Mouse (Mus musculus) forebrain, embryonic 14.5 days (tissue): Measurements from ENCODE around the gene Tns3. TPM values are rescaled to one million over a fixed set of nuclear protein-coding genes. Genes with fewer than 3 reads are reported as not detected.
A peak's percentile ranks its signal among the peaks of the same experiment; 100 is the strongest.

Experiments used
- ATAC-seq: fragments of 200-750 bp; cut with Nextera tagmentation; 2 replicates; pipeline ENCODE4 v1.8.0; 2017; ENCODE audit warnings: mild to moderate bottlenecking, moderate library complexity
- DNase-seq: peaks from one replicate; pipeline ENCODE4 v3.0.0-alpha.2; 2015; ENCODE audit warnings: low spot score
- H3K27ac ChIP-seq: fragments of 300-500 bp; sonication (generic); 2 replicates; pipeline ENCODE4 v1.5.1; 2014; ENCODE audit warnings: low read depth, mild to moderate bottlenecking, control low read depth, low read length, moderate library complexity
- H3K27me3 ChIP-seq: fragments of 300-500 bp; sonication (generic); replicated peaks from 2 replicates; pipeline ENCODE4 v1.6.1; 2014; ENCODE audit warnings: low read length, control low read depth, mixed read lengths; ENCODE audit not compliant: control insufficient read depth, insufficient read depth
- H3K36me3 ChIP-seq: fragments of 300-500 bp; sonication (generic); 2 replicates; pipeline ENCODE4 v1.6.1; 2014; ENCODE audit warnings: low read length, control low read depth; ENCODE audit not compliant: control insufficient read depth, insufficient read depth
- H3K4me1 ChIP-seq: fragments of 300-500 bp; sonication (generic); 2 replicates; pipeline ENCODE4 v1.6.1; 2014; ENCODE audit warnings: antibody characterized with exemption, low read length, control low read depth; ENCODE audit not compliant: control insufficient read depth, insufficient read depth
- H3K4me2 ChIP-seq: fragments of 300-500 bp; sonication (generic); 2 replicates; pipeline ENCODE4 v1.6.1; 2014; ENCODE audit warnings: mild to moderate bottlenecking, control low read depth, low read length
- H3K4me3 ChIP-seq: fragments of 300-500 bp; sonication (generic); 2 replicates; pipeline ENCODE4 v1.5.1; 2014; ENCODE audit warnings: low read depth, low read length, control low read depth
- H3K9ac ChIP-seq: fragments of 300-500 bp; sonication (generic); 2 replicates; pipeline ENCODE4 v1.6.1; 2014; ENCODE audit warnings: mild to moderate bottlenecking, low read length, control low read depth, moderate library complexity
- H3K9me3 ChIP-seq: fragments of 300-500 bp; sonication (generic); replicated peaks from 2 replicates; pipeline ENCODE4 v1.6.1; 2016; ENCODE audit warnings: low read length, control low read depth, mixed read lengths; ENCODE audit not compliant: control insufficient read depth
- WGBS: fragments of 180-500 bp; shearing (Covaris S2); extraction: QIAGEN DNeasy Blood & Tissue Kit; methylation state at CpG from one replicate; pipeline ENCODE4 v1.1.7; 2014; 5-methylcytosine and 5-hydroxymethylcytosine counted together
- polyA plus RNA-seq: library from polyadenylated mRNA; unstranded; fragments of >200 nt; fragmentation: Nextera tagmentation; extraction: Ambion mirVana; gene quantifications from 2 replicates; pipeline ENCODE4 v1.2.1, GENCODE M21; 2014

Tns3 gene
- polyA plus RNA-seq, 1 experiment from 2014 or later: 4.4 TPM

DNA sequence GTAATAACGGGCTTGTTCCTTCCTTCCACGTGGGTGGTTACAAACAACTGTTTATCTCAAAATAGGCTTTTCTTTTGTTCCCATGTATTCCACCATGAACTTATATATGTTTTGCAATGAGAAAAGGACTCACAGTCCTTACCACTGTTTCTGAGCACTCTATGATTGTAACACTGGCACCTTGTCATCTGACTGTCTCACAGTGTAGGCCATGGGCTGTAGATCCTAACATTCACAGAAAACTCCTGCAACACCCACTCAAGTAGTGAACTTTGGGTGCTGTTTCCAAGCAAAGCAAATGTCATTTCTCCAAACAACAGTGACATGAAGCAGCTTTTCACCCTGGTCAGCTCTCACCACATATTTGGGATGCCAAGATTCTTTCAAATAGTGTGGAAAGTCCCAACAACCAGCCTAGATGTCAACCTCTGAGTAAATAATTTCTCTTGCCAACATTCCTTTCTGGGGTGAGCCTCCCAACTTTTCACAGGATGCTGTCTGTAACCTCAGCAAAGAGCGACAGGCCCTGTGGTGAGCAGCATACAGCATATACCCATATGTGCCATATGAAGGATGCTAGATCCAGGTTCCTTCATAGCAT, 10.3 kb upstream of the Tns3 start:
- Histone ChIP-seq H3K27ac (no peak overlapping the region), H3K4me2 (no peak overlapping the region), H3K4me3 (no peak overlapping the region), H3K9me3 (no peaks in the 10 kb centered on the region), H3K4me1 (no peaks in the 10 kb centered on the region), H3K36me3 (no peaks in the 10 kb centered on the region), H3K9ac (no peak overlapping the region), H3K27me3 (no peaks in the 10 kb centered on the region)
- WGBS: 86% methylated on average over 3 of the region's 3 CpGs
- DNase-seq (no peak), ATAC-seq (no peak)

DNA sequence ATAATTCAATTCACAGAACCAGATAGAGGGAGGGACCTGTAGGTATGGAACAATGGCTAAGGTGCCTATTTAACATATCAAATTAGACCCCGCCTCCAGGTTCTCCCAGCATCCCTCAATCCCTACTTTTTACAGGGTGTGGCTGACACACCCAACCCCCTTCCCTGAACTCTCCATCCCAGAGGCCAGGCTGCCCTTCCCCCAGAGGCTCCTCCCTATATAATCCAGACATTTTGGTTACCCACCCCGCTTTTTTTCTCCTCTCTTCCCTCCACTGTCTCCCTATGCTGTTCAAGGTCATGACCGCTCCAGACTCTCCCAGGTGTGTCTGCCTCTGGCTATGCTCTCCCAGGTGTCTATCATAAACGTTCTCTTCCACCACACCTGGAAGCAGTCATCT, 7.4 kb upstream of the Tns3 start:
- WGBS: 79% methylated on average over 4 of the region's 4 CpGs
- no peak for DNase-seq
- Histone ChIP-seq H3K4me2 (no peak overlapping the region), H3K4me3 (no peak overlapping the region), H3K4me1 (no peaks in the 10 kb centered on the region), H3K27me3 (no peaks in the 10 kb centered on the region), H3K9me3 (no peaks in the 10 kb centered on the region), H3K9ac (no peak overlapping the region), H3K36me3 (no peaks in the 10 kb centered on the region), H3K27ac (no peak overlapping the region)
- ATAC-seq: no peak

DNA sequence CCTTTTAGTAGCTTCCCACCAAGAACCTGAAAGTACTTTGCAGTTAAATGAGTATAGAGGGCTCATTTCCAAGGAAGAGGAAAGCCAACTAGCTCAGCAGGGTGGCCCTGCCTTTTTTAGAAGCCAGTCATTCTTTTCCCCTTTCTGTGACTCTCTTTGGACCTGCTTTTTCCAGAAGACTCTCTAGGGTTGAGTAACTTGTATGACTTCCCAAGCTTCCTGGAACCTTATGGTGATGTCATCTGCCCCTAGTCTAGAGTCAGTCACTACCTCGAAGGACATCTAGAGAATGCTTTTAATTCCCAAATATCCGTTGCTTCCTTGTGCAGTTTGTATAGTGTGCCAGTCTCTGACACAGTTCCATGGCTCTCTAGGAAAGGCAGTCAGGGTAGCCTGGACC, 4.8 kb upstream of the Tns3 start:
- Histone ChIP-seq H3K27ac (no peak overlapping the region), H3K4me1 (peaks cover 2% of the 10 kb centered on the region; the same call in 1 of the 2 replicates), H3K27me3 (0 out of 2 replicates have a peak, but pooled peaks cover 9% of the 10 kb centered on the region), H3K9me3 (no peaks in the 10 kb centered on the region), H3K9ac (no peak overlapping the region), H3K4me3 (no peak overlapping the region), H3K36me3 (no peaks in the 10 kb centered on the region), H3K4me2 (no peak overlapping the region)
- no peak for DNase-seq
- no peak for ATAC-seq
- 95% methylated on average over 2 of the region's 2 CpGs for WGBS

DNA sequence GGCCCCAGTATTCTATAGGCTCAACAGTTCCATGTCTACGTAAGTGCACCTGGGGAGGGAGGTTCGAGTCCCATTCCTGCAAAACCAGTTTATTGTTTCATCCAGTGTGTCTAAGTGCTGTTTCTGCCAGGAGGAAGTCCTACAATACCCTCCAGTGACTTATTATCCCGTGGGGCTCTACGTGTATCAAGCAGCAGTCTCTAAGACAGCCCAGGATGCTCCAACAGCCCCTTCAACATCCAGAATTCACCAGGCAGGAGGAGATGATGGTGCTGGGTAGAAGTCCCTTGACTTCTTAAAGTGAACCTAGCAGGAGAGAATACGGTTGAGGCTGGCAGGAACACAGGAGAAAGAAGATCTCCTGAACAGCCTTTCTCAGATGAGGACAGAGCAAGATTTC, 462 bp upstream of the Tns3 start:
- Histone ChIP-seq H3K36me3 (no peaks in the 10 kb centered on the region), H3K27me3 (0 out of 2 replicates have a peak, but pooled peaks cover 9% of the 10 kb centered on the region), H3K9ac (peak overlapping the region; percentile 85), H3K9me3 (no peaks in the 10 kb centered on the region), H3K27ac (no peak overlapping the region), H3K4me3 (peak overlapping the region; percentile 64), H3K4me1 (peaks cover 2% of the 10 kb centered on the region; the same call in 1 of the 2 replicates), H3K4me2 (peak overlapping the region; percentile 97)
- WGBS: 40% methylated on average over 5 of the region's 5 CpGs
- no peak for ATAC-seq
- peak; percentile 23 for DNase-seq

DNA sequence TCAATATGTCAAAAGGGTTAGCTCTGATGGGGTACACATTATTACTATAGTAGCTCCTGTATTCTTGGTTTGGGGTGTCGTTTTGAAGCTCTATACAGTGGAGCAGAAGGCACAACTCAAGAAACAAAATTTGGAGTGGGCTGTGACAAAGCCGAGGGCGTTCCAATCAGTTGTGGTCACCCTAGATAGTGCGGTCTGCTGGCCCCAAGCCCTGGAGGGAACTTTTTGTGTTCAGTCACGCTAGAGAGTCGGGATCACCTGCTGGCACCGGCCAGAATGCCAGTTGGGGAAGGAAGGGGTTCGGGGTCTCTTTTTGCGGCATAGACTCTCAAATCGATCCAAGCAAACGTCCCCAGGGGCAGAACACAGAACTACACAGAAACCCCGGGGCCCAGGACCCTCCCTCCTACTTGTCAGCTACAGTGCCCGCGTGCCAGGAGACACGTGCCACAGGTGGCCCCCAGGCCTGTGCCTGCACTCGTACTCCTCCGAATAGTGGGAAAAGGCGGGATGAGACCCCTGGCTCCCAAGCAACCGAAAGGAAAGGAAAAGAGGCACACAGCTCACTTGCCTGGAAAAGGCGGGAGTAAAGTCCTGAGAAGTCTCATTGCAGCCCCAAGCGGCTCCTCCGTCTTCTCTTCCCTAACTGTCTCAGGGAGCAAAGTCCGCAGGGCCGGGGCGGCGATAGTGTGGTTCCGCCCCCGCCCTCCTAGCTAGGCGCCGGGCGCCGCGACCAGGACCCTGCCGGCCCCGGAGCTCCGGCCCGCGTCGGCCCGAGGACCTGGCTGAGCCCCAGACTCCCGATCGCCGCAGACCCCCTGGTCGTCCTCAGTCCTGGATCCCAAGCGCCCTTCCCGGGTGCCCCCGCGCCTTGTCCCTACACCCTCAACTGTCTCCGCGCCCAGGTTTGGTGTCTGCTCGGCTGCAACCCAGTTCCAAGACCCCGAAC, 617 bp downstream of the Tns3 start:
- Histone ChIP-seq H3K36me3 (no peaks in the 10 kb centered on the region), H3K27ac (peak overlapping the region; percentile 54; the same call in 1 of the 2 replicates), H3K4me1 (peaks cover 2% of the 10 kb centered on the region; the same call in 1 of the 2 replicates), H3K4me3 (peak overlapping the region; percentile 64), H3K9me3 (no peaks in the 10 kb centered on the region), H3K4me2 (peak overlapping the region; percentile 97), H3K9ac (peak overlapping the region; percentile 85), H3K27me3 (0 out of 2 replicates have a peak, but pooled peaks cover 9% of the 10 kb centered on the region)
- WGBS: under 1% methylated on average over 51 of the region's 52 CpGs
- DNase-seq (peak; percentile 54), ATAC-seq (peak; percentile 74)

DNA sequence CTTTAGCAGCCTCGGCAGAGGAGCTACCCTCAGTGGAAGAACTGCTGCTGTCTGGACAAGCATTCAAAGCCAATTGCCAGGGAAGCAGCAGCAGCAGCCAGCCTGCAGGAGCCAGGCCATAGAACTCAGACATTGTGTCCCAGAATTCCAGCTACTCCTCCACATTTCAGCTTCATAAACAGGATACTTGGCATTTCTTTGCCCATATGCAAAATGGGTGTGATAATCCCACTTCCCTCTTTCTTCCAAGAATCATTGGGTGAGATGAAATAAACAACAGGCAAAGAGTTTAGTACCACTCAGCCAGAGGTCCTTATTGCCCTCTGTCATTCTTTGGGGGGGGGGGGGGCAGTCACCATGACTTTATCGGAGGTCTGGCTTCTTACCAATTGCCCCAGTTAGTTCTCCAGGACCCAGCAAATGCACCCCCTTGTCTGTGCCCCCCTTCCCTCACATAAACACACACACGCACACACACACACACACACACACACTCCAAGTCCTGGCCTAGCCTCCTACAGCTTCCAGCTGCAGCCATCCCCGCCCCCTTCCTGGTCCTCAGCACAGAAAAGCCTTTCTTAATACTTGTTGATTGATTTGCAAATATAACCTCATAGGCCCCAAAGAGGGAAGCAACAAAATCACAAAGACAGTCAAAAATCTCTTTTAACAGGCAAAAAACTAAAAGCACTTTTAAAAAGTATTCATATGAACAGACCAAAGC, 1.5 kb downstream of the Tns3 start:
- ATAC-seq (peak; percentile 27), DNase-seq (peak; percentile 30)
- H3K36me3 ChIP-seq: no peaks in the 10 kb centered on the region
- 0 out of 2 replicates have a peak, but pooled peaks cover 9% of the 10 kb centered on the region for H3K27me3 ChIP-seq
- peak overlapping the region; percentile 64 for H3K4me3 ChIP-seq
- peak overlapping the region; percentile 21; the same call in 1 of the 2 replicates for H3K9ac ChIP-seq
- peak overlapping the region; percentile 97 for H3K4me2 ChIP-seq
- WGBS: 33% methylated on average over 4 of the region's 4 CpGs
- no peaks in the 10 kb centered on the region for H3K9me3 ChIP-seq
- H3K27ac ChIP-seq: no peak overlapping the region
- peaks cover 2% of the 10 kb centered on the region; the same call in 1 of the 2 replicates for H3K4me1 ChIP-seq

DNA sequence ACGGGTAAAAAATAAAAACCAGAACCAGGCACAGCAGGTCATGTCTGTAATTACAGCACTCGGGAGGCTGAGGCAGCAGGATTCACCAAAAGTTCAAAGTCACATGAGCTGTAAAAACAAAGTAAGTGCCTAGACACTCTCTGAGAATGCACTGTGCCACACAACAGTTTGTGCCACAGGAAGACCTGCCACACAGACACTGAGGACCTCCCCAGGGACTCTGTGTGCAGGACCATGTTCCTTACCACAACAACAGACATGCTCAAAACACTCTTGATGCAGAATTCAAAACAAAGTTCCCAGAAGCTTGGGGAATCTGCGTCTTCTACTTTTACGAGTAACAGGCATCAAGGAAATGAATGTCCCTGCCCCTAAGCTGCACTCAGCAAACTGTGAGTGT, 3.4 kb downstream of the Tns3 start:
- no peak overlapping the region for H3K9ac ChIP-seq
- no peak overlapping the region for H3K4me3 ChIP-seq
- H3K27ac ChIP-seq: no peak overlapping the region
- 79% methylated on average over 4 of the region's 4 CpGs for WGBS
- DNase-seq (no peak), ATAC-seq (no peak)
- H3K4me1 ChIP-seq: peaks cover 2% of the 10 kb centered on the region; the same call in 1 of the 2 replicates
- H3K36me3 ChIP-seq: no peaks in the 10 kb centered on the region
- H3K9me3 ChIP-seq: no peaks in the 10 kb centered on the region
- H3K27me3 ChIP-seq: 0 out of 2 replicates have a peak, but pooled peaks cover 9% of the 10 kb centered on the region
- H3K4me2 ChIP-seq: no peak overlapping the region

DNA sequence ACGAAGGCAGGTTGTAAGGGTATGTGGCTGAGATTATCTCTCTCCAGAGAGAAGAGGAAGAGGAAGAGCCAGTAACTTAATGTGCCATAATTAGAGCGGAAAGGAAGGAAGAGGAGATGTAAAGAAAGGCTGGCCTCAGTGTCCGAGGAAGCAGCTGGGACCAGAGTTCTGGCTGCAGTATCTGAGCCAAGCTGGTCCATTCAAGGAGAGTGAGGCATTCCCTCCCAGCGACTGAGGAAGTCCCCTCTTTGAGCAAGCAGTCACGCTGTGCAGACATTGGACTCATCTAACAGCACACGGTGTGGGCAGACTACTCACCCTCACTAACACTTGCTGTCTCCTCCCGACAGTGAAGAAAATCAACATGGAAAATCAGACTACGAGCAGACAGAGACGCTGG, 4.5 kb downstream of the Tns3 start:
- no peak for DNase-seq
- no peak for ATAC-seq
- H3K4me3 ChIP-seq: no peak overlapping the region
- WGBS: 69% methylated on average over 9 of the region's 9 CpGs
- H3K4me1 ChIP-seq: peaks cover 2% of the 10 kb centered on the region; the same call in 1 of the 2 replicates
- H3K36me3 ChIP-seq: no peaks in the 10 kb centered on the region
- no peak overlapping the region for H3K27ac ChIP-seq
- H3K4me2 ChIP-seq: no peak overlapping the region
- no peaks in the 10 kb centered on the region for H3K27me3 ChIP-seq
- no peaks in the 10 kb centered on the region for H3K9me3 ChIP-seq
- H3K9ac ChIP-seq: no peak overlapping the region
